Mouse (Mus musculus) skeletal muscle tissue, adult 2 months (tissue): ENCODE data around the gene Caml.
A peak's percentile ranks its signal among the peaks of the same experiment; 100 is the strongest.
"Not testable (repeated sequence)": the region's sequence is repeated elsewhere in the genome, so short reads cannot be mapped to it uniquely, and the experiment has no call there.

Source experiments
- DNase-seq: peaks from one replicate; pipeline ENCODE4 v3.0.0-alpha.2; 2012; ENCODE audit warnings: low read depth, low spot score

Gene Caml

DNA sequence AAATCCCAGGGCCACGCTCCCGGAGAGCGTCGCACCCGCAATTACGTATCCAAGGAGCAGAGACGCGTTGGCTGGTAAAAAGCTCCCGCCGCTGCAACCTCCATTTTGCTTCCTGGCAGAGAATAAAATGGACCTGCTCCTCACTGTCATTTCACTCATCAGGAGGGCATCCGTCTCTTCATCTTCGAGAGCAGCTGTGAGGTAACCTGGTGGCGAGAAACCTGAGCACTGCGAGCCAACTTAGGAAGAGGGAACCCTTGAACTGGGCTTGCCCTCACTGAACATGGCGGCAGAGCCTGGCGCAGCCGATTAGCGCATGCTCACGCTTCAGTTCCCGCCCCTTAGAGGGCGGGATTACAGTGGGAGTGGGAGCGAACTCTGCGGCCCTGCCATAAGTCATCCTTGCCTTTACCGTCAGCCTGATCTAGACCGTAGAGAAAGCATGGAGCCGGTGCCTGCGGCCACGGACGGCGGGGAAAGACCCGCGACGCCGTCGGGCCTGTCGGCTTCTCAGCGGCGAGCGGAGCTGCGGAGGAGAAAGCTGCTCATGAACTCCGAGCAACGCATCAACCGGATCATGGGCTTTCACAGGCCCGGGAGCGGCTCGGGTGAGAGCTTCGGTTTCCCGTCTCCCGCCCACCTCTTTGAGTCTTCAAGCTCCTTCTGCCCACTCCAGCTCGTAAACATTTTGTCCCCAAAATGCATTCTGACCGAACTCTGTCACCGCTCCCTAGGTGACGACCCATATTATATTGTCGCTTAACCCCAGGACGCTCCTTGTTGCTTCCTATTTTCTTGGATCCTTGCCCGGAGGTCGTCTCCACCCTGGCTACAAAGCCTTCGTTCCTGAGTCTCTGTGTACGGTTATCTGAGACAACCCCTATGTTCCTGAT, at the start of gene Caml:
Gene Caml, plus strand, starts transcription at position 357 of the 893 bp plus-strand sequence.
- DNase-seq = peak; percentile 79

DNA sequence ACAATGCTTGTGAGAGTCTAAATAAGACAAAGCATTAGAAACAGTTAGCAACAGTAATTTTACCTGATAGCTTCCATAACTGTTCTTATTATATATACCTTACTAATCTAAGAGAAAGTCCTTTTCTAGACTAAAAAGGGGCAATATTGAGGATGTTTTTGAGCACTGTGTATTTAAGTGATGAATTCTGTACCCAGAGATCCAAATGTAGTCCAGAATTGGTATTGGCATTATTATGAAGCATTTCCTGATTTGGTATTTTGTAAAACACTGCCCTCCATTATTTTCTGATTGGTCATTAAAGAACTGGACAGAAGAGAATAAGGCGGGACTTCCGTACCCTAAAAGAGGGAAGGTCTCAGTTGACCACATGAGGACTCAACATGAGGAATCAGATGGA, 49.4 kb upstream of the Caml start, which contains the start of gene Tmed9:
Gene Tmed9, plus strand, starts transcription at position 301 of the 400 bp plus-strand sequence.
- no peak for DNase-seq

DNA sequence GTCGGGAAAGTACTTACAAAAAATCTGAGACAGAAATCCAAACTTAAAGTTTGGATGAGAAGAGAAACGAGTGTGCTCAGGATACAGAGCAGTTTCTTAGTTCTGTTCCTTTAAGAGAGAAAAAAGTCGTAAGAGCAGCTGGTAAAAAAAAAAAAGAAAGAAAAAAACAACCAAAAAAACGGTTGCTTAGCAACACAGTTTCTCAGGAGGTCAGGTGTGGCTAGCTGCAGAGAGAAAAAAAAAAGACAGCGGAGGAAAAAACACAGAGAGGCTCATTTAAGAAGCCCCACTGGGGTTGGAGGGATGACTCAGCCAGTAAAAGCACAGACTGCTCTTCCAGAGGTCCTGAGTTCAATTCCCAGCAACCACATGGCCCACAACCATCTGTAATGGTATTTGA, 48.5 kb upstream of the Caml start:
- no peak for DNase-seq

DNA sequence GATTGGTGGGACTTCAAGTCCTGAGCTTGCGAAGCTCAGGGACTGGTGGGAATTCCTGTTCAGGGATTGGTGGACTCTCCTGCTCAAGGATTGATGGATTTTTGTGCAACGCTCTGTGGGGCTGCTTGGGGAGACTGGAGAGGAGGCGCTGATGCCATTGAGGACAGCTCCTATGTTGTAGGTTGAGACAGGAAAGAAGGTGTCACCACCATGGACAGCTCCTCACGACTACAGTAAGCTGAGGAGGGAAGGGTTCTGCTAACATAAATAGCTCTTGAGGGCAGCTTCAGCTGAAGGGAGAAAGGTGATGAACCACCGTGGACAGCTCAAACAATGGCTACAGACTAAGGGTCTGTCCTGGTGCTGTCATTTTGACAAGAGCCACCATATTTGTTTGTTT, 46.9 kb upstream of the Caml start:
- no peak for DNase-seq

DNA sequence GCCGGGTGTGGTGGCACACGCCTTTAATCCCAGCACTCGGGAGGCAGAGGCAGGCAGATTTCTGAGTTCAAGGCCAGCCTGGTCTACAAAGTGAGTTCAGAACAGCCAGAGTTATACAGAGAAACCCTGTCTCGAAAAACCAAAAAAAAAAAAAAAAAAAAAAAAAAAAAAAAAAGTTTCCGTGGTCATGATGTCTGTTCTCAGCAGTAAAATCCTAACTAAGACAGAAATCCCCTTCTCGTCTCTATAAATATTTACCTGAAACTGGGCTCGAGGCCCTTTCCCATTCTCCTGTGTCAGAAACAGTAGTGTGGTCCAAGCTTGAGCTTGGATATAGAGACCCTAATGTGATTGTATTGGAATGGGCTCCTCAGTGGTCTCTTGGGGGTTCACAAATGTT, 45.9 kb upstream of the Caml start:
- not testable (repeated sequence) for DNase-seq

DNA sequence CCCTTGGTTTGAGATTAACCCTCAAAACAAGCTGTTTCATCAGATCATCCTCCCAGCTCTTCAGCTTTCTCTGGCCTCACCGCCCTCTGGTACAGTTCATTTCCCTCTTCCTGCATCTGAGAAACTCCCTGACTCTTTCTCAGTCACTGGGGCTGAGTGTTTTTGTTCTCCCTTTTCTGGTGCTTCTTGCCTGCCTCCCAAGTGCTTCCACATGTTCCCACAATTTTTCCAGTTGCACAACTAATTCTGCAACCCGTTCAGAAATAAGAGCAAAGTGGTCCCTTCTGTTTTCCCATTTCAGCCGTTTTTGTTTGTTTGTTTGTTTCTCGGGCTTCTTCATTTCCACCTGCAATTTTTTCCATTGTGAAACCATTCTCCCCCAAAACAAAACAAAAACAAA, 44.7 kb upstream of the Caml start:
- no peak for DNase-seq

DNA sequence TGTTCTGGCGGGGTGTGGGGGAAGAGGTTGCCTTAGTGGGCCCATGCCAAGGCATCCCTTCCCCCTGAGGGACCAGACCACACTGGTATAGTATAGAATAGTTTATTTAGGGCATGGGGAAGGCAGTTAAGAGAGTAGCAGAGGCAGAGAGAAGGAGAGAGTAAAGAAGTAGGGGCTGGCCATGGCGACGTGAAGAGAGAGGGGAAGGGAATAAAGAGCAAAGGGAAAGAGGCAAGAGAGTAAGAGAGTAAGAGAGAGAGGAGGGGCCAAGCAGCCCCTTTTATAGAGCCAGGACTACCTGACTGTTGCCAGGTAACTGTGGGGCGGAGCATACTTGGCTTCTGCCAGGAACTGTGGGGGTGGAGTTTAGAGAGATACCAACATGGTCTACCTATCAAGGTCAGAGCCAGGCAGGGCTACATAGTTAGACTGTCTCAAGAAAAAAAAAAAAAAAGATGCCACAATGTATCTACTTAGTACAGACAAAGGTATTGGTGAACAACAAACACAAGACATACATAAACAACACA, 30.8 kb upstream of the Caml start:
- DNase-seq = no peak

DNA sequence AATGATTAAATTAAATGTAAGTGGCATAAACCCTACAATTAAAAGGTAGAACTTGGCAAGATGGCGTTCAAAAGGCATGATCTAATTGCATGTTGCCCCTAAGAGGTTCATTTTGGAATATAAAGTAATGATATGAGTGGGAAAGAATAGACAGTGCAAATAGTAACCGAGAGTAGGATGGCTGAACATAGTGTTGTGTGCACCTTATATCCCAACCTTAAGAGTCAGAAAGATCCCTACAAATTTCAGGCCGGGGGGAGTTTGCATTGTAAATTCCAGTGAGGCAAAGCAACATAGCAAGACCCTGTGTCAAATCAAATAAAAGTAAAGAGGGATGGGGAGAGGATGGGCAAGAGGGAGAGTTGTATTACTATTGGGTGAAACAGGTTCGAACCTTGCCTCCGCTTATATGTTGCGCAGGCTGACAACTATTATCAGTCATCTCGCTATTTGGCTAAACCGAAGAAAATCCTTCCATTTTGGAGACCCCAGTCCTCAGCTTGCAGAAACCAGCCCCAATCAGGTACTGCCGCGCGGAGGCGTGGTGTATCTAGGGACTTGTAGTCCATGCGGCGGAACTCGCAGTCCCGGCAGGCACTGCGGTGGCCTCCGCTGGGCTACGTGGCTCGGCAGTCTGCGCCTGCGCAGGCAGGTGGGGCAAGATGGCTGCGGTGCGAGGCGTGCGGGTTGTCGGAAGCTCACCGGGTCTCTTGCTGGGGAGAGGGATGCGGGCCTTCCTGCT, 30.1 kb upstream of the Caml start:
- DNase-seq = peak; percentile 95

DNA sequence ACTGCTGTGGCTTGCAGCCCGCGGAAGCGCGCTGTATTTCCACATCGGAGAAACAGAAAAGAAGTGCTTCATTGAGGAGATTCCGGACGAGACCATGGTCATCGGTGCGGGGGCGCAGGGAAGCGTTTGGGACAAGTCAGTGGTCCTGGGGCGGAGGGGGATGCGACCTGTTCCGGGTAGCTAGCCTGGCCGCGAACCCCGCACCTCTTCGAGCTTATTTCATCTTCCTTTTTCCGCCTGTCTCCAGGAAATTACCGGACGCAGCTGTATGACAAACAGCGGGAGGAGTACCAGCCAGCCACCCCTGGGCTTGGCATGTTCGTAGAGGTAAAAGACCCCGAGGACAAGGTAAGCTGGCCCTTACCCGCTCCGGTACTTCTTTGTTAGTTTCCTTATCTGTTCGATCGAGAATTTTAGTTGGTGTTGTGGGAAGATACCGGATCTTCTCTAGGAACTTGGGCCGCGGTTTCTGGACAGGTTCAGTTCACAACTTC, 29.5 kb upstream of the Caml start:
- DNase-seq = no peak

DNA sequence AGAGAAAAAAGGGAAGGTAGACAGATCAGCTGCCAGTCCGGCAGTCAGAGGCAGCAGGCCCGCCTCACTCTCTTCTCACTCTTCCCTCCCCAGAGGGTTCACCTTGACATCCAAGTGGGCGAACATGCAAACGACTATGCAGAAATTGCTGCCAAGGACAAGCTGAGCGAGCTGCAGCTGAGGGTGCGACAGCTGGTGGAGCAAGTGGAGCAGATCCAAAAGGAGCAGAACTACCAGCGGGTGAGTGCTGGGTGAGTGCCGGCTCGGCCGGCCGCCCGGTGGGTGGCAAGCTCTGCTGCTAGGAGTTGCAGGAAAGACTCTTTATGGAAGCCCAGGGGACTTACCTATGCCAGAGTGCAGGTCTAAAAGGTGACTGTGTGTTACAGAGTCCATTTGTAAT, 27.4 kb upstream of the Caml start:
- peak; percentile 75 for DNase-seq

DNA sequence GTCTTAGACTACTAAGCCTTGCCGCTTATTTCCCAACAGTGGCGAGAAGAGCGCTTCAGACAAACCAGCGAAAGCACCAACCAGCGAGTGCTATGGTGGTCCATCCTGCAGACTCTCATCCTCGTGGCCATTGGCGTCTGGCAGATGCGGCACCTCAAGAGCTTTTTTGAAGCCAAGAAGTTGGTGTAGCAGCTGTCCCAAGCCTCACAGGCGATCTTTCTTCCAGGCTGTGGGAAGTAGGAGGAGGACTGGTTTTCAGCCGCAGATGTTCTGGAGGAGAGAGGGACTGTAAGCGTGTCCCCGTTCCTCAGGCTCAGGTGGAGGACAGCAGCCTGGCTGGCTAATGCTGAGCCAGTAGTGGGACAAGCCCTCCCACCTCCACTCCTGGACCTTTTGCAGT, 26.0 kb upstream of the Caml start:
- no peak for DNase-seq

DNA sequence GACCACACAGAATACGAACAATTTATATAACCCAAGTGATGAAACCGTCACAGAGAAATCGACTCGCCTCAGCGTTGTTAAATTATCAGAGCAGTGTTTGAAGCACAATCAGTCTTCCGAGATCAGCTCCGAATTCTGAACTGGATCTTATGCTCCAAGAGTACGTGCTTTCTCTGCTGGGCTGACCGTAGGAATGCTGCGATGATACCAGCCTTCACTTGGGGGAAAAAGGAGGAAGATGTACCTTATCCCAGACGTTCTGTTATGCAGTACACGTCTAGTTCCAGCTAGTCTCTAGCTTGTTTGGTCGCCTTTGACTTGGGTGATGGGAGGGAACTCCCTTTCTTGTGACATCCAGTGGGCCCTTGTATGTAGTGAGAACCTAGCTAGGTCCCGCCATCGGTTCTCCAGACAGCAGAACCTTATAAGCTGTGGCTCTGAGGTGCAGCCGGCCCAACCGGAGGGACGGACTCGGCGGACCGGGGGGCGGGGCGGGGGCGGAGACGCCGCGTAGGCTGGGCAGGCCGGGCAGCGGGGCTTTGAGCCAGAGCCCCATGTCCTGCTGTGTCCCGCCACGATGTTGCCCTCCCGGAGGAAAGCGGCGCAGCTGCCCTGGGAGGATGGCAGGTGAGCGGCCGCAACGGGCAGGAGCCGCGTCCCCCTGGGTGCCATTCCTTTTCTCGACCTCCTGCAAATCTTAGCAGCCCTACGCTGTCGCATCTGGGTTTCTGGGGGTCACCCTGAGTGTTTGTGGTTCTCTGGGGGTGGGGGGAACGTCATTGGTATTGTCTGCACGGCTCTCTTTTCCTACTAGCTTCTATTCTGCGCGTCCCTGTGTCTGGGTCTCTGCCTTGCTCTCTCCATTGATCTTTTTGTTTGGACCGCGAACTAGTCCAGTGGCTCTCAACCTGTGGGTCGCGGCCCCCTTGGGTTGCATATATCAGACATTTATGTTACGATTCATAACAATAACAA, 23.0 kb upstream of the Caml start, which contains the start of gene B4galt7:
Gene B4galt7, plus strand, starts transcription at position 331 of the 975 bp plus-strand sequence.
- peak; percentile 69 for DNase-seq

DNA sequence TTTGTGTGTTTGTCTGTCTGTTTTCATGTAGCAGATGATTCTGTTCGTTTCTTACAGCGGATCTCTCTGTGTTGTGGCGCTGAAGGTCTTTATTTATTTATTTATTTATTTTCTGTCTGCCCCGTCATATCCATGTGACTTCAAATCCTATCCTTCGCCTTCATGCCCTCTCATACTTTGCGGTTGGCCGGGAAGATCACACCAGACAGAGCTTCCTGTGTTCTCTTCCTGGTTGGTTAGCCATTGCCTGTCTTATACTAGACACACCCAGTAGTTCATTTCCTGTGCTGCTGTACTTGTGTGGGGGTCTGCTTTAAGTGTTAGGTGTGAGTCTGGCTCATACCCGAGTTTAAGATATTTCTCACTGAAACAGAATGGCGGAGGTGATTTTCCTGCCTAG, 22.1 kb upstream of the Caml start:
- DNase-seq = no peak

DNA sequence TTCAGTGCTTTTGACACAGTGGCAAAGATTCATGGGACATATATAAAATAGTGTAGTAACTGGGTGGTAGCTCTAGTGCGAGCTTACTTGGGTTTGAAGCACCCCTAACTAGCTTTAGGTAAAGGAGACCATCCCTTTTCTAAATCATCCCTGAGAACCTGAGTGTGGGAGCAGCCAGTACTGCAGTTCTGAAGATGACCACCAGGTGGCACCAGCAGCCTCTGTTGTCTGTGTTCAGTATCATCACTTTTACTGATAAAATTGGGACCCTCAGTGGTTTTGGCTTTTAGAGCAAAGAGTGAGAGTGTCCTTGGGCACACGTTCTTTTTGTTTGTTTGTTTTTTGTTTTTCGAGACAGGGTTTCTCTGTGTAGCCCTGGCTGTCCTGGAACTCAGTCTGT, 21.2 kb upstream of the Caml start:
- peak; percentile 42 for DNase-seq

DNA sequence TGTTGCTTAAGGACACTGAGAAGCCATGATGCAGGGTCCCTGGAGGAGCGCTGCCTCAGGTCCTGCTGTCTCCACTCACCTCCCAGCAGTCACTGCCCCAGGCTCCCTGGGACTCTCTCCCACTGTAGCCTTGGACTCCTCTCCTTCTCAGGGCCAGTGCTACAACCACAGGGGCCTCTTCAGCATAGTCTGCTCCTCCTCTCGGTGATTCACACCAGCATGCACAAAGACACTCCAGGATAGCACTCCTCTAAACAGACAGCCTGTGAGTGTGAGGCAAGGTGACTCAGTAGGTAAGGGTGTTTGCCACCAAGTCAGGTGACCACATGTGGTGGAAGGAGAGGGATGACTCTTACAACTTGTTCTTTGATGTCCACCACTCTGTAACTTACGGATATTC, 18.2 kb upstream of the Caml start:
- DNase-seq = no peak

DNA sequence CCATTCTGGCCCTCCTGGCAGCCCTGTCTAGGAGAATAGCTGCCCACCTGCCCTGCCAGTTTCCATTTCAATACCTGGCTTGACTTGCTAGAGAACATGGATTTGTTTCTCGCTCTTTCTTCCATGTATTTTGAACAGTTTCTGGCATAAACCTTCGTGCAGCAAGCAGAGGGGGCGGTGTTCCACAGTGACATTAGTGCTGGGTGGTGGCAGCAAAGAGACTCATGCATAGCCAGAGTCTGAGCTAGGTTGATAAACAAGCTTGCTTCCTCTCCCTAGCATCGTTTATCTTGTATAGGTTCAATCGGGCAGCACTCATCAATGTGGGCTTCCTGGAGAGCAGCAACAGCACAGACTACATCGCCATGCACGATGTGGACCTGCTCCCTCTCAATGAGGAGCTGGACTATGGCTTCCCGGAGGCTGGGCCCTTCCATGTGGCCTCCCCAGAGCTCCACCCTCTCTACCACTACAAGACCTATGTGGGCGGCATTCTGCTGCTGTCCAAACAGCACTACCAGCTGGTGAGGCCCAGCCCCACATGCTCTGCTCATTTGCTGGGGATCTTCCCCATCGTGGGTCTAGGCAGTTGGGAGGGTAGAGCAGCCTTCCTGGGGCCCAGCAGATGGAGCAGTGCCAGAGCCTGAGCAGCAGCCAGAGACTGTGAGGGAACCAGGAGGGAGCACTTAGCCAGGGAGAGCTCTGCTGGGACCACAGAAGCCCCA, 15.7 kb upstream of the Caml start:
- DNase-seq = no peak

DNA sequence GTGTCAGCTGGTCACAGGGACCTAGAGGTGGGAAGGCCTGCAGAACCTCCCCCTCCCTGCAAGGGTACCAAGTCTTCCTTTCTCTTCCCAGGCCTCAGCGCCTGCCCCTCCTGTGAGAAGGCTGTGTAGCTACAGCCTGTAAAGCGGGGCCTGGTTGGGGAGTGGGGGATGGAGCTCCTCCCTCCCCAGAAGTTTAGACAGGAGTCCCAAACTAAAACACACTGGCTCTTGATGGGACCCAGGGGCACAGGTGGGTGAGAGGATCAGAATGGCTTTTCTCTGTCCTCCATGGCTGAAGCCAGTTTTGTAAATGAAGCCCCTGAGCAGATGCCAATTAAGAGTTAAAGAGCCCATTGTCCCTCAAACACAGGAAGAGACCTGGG, 15.2 kb upstream of the Caml start:
- no peak for DNase-seq

DNA sequence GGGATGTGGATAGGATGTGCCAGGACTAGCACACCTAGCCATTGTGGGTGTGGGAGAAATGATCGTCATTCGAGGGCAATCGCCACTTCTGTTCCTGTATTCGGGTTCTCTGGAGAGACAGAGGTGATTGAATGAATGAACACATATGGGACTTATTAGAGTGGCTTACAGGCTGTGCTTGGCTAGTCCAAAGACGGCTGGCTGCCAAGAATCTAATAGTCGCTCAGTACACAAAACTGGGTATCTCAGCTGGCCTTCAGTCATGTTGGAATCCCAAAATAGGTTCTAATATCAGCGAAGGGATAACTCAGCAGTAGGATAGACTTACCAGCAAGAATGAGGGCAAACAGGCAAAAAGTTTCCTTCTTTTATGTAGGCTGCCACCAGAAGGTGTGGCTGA, 10.8 kb upstream of the Caml start:
- no peak for DNase-seq

DNA sequence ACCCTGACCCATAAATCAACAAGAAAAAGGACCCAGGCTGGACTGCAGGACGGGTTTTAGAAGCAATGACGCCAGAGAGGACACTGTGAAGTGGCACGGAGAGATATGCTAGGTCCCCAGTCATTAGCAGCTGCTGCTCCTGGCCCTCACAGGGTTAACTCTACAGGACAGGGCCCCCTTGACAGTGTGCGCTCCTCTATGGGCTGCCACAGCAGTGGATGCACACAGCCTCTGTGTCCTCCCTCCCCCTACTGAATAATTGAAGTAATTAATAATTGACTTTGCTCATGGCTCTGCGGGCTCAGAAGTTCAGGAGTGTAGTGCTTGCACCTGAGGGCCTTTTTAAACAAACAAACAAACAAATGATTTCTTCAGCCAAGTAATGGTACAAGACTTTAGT, 9.3 kb upstream of the Caml start:
- DNase-seq = no peak

DNA sequence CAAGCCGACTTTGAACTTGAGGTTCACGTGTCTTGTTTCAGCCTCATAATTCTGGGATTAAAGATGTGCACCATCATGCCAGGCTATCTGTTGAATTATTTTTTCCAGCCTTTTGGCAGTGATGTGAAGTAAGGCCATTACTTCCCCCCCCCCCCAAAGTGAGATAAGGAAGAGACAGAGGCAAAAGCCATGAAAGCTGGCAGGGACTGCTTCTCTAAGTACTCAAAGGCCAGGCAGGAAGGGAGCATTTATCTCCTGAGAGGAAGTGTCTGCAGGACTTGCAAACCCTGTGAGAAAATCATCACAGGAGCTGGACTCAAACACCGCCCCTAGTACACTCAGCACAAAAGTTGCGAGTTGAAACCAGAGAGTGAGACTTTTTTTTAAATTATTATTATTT, 3.5 kb upstream of the Caml start:
- DNase-seq = no peak

DNA sequence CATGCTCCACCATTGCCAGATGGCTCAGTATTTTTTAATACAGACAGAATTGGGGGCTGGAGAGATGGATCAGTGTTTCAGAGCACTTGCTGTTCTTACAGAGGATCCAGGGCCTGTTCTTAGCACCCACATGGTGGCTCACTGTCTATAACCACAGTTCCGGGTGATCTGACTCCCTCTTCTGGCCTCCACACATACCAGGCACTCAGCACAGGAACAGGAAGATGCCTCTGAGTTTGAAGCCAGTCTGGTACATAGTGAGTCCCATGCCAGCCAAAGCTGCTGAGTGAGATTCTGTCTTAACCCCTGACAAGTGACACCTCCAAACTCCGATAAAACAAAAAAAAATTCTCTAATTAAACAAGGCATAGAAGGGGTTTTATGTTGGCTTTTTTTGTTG, 2.5 kb upstream of the Caml start:
- no peak for DNase-seq
